Mouse (Mus musculus) liver, adult 2 months (tissue): ENCODE data around the gene Ppp1r26. TPM values are rescaled to one million over a fixed set of nuclear protein-coding genes. Genes with fewer than 3 reads are reported as not detected.

Experiments used
- DNase-seq: peaks from one replicate; pipeline ENCODE4 v3.0.0-alpha.2; 2011; ENCODE audit warnings: low read depth, low spot score; ENCODE audit errors: extremely low read depth
- H3K27ac ChIP-seq: fragments of 200-500 bp; replicated peaks from 2 replicates; pipeline ENCODE4 v1.5.1; 2012; ENCODE audit warnings: low read depth, mild to moderate bottlenecking, control low read depth, inconsistent platforms, low read length; ENCODE audit not compliant: insufficient read depth
- H3K27me3 ChIP-seq: fragments of 200-500 bp; 2 replicates; pipeline ENCODE4 v1.6.1; 2012; ENCODE audit warnings: mild to moderate bottlenecking, moderate library complexity, low read length, inconsistent platforms; ENCODE audit not compliant: control insufficient read depth, insufficient read depth
- H3K36me3 ChIP-seq: fragments of 200-500 bp; 2 replicates; pipeline ENCODE4 v1.6.1; 2012; ENCODE audit warnings: low read length, inconsistent platforms; ENCODE audit not compliant: control insufficient read depth, insufficient read depth
- H3K4me1 ChIP-seq: fragments of 200-500 bp; 2 replicates; pipeline ENCODE4 v1.6.1; 2011; ENCODE audit warnings: low read length; ENCODE audit not compliant: control insufficient read depth, insufficient read depth
- H3K4me3 ChIP-seq: fragments of 200-500 bp; 2 replicates; pipeline ENCODE4 v1.5.1; 2011; ENCODE audit warnings: low read depth, mild to moderate bottlenecking, control low read depth, low read length, moderate library complexity; ENCODE audit not compliant: insufficient read depth
- H3K79me2 ChIP-seq: fragments of 200-500 bp; 2 replicates; pipeline ENCODE4 v1.6.1; 2012; ENCODE audit warnings: inconsistent platforms, mild to moderate bottlenecking, low read length, moderate library complexity; ENCODE audit not compliant: control insufficient read depth, insufficient read depth
- H3K9ac ChIP-seq: fragments of 200-500 bp; 2 replicates; pipeline ENCODE4 v1.6.1; 2012; ENCODE audit warnings: low read depth, mild to moderate bottlenecking, control low read depth, inconsistent platforms, low read length
- CTCF ChIP-seq: fragments of 200-500 bp; IDR thresholded peaks from 2 replicates; pipeline ENCODE4 v1.5.1; 2011; ENCODE audit warnings: low read depth, low read length, control low read depth
- POLR2A ChIP-seq: fragments of 200-500 bp; IDR thresholded peaks from 2 replicates; pipeline ENCODE4 v1.6.1; 2011; ENCODE audit warnings: low read length, control low read depth; ENCODE audit not compliant: insufficient read depth; ENCODE audit errors: extremely low read depth
- WGBS: fragments of 180-500 bp; shearing (Covaris S2); methylation state at CpG from one replicate; pipeline ENCODE4 v1.1.7; 2018; 5-methylcytosine and 5-hydroxymethylcytosine counted together
- polyA plus RNA-seq: library from polyadenylated mRNA; depleted of rRNA; stranded (reverse); fragments of >200 nt; gene quantifications from 2 replicates; pipeline ENCODE4 v1.2.3, GENCODE M21; 2012
- total RNA-seq: library from RNA; depleted of rRNA; stranded (reverse); fragments of >200 nt; gene quantifications from 2 replicates; pipeline ENCODE4 v1.2.3, GENCODE M21; 2014

The Ppp1r26 gene
- total and polyA plus RNA-seq, 2 experiments = 0.07 to 0.09 TPM

DNA sequence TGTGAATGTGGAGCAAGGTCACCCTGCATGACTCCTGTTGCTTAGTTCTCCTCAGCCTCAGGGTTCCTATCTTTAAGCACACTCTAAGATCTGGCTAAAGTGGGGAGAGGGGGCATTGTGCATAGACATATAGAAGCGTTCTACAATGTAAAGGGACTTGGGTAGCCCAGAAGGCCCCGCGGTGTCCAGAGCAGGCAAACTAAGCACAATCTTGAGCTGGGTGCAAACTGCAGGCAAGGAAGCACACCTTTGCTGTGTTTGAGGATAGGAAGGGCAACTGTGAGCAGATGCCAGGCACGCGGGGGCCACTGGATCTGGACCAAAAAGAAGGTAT is 452 bp upstream of the Ppp1r26 start:
- Histone ChIP-seq H3K4me1 (no peaks in the 10 kb centered on the region; the same call in 1 of the 2 replicates), H3K36me3 (no peaks in the 10 kb centered on the region), H3K27me3 (peaks cover 16% of the 10 kb centered on the region), H3K79me2 (no peaks in the 10 kb centered on the region), H3K27ac (no peak overlapping the region), H3K9ac (peak overlapping the region; percentile 62; the same call in 1 of the 2 replicates), H3K4me3 (peak overlapping the region; percentile 59; the same call in 1 of the 2 replicates)
- 20% methylated on average over 5 of the region's 5 CpGs for WGBS
- DNase-seq = no peak
- no peak for TF ChIP-seq CTCF
- TF ChIP-seq POLR2A = no peak

DNA sequence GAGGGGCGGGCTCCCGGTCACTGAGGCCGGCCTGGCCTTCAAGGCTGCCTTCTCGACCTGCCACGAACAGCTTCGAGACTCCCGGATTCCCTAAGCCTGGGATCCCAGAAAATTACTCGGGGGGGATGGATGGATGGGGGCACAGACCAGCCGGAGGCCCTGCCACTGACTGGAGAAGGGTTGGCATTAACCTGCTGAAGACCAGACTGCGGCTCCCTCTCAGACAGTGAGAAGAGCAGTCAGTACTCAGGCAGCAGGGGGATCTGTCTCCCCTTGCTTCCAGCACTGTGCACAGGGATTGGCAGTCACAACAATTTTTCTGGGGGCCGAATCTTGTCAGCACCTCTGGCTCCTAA is 693 bp downstream of the Ppp1r26 start:
- H3K9ac ChIP-seq = peak overlapping the region; percentile 62

DNA sequence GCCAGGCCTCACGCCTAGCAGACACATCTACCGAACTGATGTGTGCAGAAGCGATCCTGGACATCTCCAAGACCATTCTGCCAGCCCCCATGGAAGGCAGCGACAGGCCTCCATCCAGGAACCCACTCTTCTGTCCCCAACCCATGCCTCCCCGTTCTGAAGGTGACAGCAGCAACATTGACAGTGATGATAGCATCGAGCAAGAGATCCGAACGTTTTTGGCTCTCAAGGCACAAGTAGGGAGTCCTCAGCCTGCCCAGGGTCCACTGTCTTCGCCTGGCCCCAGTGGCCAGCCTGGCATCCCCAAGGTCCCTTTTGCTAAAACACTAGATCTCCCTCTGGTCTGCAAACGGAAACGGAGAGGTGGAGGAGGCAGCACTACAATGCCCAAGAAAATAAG is 5.1 kb downstream of the Ppp1r26 start:
- Histone ChIP-seq H3K36me3 (no peaks in the 10 kb centered on the region), H3K4me1 (no peaks in the 10 kb centered on the region), H3K9ac (no peak overlapping the region), H3K4me3 (no peak overlapping the region), H3K79me2 (no peaks in the 10 kb centered on the region), H3K27me3 (peaks cover 9% of the 10 kb centered on the region), H3K27ac (no peak overlapping the region)
- TF ChIP-seq POLR2A (no peak), CTCF (no peak)
- 83% methylated on average over 11 of the region's 11 CpGs for WGBS
- DNase-seq = no peak

More for the DNA sequence above, 693 bp downstream of the Ppp1r26 start:
- WGBS = 14% methylated on average over 11 of the region's 11 CpGs
- no peak for TF ChIP-seq POLR2A
- TF ChIP-seq CTCF = no peak
- H3K36me3 ChIP-seq = no peaks in the 10 kb centered on the region
- H3K79me2 ChIP-seq = no peaks in the 10 kb centered on the region
- no peak overlapping the region for H3K27ac ChIP-seq
- H3K4me3 ChIP-seq = peak overlapping the region; percentile 59; the same call in 1 of the 2 replicates
- H3K27me3 ChIP-seq = peaks cover 16% of the 10 kb centered on the region
- no peak for DNase-seq
- H3K4me1 ChIP-seq = no peaks in the 10 kb centered on the region

DNA sequence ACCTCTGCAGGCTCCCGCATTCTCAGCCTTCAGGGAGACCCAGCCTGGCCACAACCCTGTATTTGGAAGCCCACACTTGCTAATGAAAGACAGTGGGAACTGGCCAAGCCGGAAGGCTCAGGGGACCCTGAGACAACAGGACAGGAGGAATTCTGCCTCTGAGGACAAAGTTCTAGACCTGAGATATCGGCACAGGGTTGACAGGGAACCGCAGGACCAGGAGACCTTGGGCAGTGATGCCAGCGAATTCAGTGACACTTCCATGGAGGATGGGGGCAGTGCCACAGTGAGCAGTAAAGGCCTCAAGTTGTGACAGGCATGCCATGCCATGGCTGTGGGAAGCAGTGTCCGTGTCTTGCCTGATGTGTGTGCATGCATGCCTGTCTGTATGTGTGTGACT is 6.9 kb downstream of the Ppp1r26 start:
- TF ChIP-seq POLR2A = no peak
- TF ChIP-seq CTCF = no peak

DNA sequence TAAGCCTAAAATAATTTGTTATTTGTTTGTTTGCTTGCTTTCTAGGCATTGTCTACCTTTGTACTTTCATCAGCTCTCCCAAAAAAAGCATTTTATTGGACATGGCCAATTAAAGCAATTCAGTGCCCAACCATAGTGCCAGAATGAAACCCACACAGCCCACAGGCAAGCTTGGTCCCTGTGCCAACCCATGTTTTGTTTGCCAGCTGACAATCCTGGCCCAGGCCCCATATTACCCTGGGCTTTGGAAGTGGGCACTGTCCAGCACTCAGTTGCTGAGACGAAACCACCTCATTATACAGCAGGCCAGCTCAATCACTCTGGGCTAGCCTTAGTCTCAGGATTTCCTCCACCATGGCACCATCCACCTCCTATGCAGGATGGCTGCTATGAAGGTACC is 10.0 kb downstream of the Ppp1r26 start:
- no peaks in the 10 kb centered on the region for H3K27me3 ChIP-seq
- TF ChIP-seq POLR2A (no peak), CTCF (no peak)
- DNase-seq = no peak
- WGBS = 81% methylated on average over 1 of the region's 1 CpGs
- H3K4me3 ChIP-seq = no peak overlapping the region
- H3K4me1 ChIP-seq = no peaks in the 10 kb centered on the region
- no peaks in the 10 kb centered on the region for H3K36me3 ChIP-seq
- no peak overlapping the region for H3K9ac ChIP-seq
- no peak overlapping the region for H3K27ac ChIP-seq
- no peaks in the 10 kb centered on the region for H3K79me2 ChIP-seq

More for the DNA sequence above, 6.9 kb downstream of the Ppp1r26 start:
- no peak overlapping the region for H3K27ac ChIP-seq
- H3K4me3 ChIP-seq = no peak overlapping the region
- H3K4me1 ChIP-seq = no peaks in the 10 kb centered on the region
- H3K79me2 ChIP-seq = no peaks in the 10 kb centered on the region
- no peaks in the 10 kb centered on the region for H3K27me3 ChIP-seq
- H3K9ac ChIP-seq = no peak overlapping the region
- H3K36me3 ChIP-seq = no peaks in the 10 kb centered on the region
- no peak for DNase-seq
- 81% methylated on average over 6 of the region's 6 CpGs for WGBS

DNA sequence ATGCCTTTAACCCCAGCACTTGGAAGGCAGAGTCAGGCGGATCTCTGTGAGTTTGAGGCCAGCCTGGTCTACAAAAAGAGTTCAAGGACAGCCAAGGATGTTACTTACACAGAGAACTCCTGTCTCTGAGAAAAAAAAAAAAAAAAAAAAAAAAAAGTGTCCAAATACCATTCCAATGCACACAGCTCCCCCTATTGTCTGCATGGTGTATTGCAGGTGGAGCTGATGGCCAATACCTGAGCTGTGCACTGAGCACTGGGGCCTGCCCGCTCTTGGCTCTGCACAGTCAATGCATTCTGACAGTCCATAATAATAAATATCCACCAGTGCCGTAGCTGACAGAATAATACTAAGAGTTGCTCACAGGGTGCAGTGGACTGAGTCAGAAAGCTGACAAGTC is 17.3 kb downstream of the Ppp1r26 start:
- peak; percentile 76 for TF ChIP-seq CTCF
- TF ChIP-seq POLR2A = no peak
- peaks cover 3% of the 10 kb centered on the region; the same call in 1 of the 2 replicates for H3K79me2 ChIP-seq
- no peak overlapping the region for H3K4me3 ChIP-seq
- H3K27ac ChIP-seq = no peak overlapping the region
- no peak overlapping the region for H3K9ac ChIP-seq
- no peaks in the 10 kb centered on the region for H3K27me3 ChIP-seq
- WGBS = 69% methylated on average over 3 of the region's 3 CpGs
- H3K36me3 ChIP-seq = no peaks in the 10 kb centered on the region
- DNase-seq = peak; percentile 39
- peaks cover 6% of the 10 kb centered on the region; the same call in 1 of the 2 replicates for H3K4me1 ChIP-seq
